Mouse (Mus musculus) forebrain, embryonic 16.5 days (tissue): ENCODE results near the gene Fgfr2. TPM values are rescaled to one million over a fixed set of nuclear protein-coding genes. Genes with fewer than 3 reads are reported as not detected.
A peak's percentile ranks its signal among the peaks of the same experiment; 100 is the strongest.

Experiments
- ATAC-seq: fragments of 200-750 bp; cut with Nextera tagmentation; 2 replicates; pipeline ENCODE4 v1.8.0; 2017; ENCODE audit warnings: mild to moderate bottlenecking, moderate library complexity
- H3K27ac ChIP-seq: fragments of 300-500 bp; sonication (generic); 2 replicates; pipeline ENCODE4 v1.5.1; 2014; ENCODE audit warnings: low read length, control low read depth
- H3K27me3 ChIP-seq: fragments of 300-500 bp; sonication (generic); replicated peaks from 2 replicates; pipeline ENCODE4 v1.6.1; 2014; ENCODE audit warnings: low read length; ENCODE audit not compliant: control insufficient read depth, insufficient read depth
- H3K36me3 ChIP-seq: fragments of 300-500 bp; sonication (generic); 2 replicates; pipeline ENCODE4 v1.6.1; 2014; ENCODE audit not compliant: control insufficient read depth, insufficient read depth
- H3K4me1 ChIP-seq: fragments of 300-500 bp; sonication (generic); replicated peaks from 2 replicates; pipeline ENCODE4 v1.6.1; 2014; ENCODE audit warnings: low read length; ENCODE audit not compliant: control insufficient read depth, insufficient read depth
- H3K4me2 ChIP-seq: fragments of 300-500 bp; sonication (generic); 2 replicates; pipeline ENCODE4 v1.6.1; 2014; ENCODE audit warnings: mild to moderate bottlenecking, low read length, control low read depth
- H3K4me3 ChIP-seq: fragments of 300-500 bp; sonication (generic); replicated peaks from 2 replicates; pipeline ENCODE4 v1.5.1; 2014; ENCODE audit warnings: mild to moderate bottlenecking, low read length, control low read depth
- H3K9ac ChIP-seq: fragments of 300-500 bp; sonication (generic); replicated peaks from 2 replicates; pipeline ENCODE4 v1.6.1; 2014; ENCODE audit warnings: low read depth, low read length, control low read depth
- H3K9me3 ChIP-seq: fragments of 300-500 bp; sonication (generic); 2 replicates; pipeline ENCODE4 v1.6.1; 2016; ENCODE audit warnings: low read length; ENCODE audit not compliant: control insufficient read depth
- WGBS: fragments of 180-500 bp; shearing (Covaris S2); extraction: QIAGEN DNeasy Blood & Tissue Kit; methylation state at CpG from one replicate; pipeline ENCODE4 v1.1.7; 2014; 5-methylcytosine and 5-hydroxymethylcytosine counted together
- polyA plus RNA-seq: library from polyadenylated mRNA; unstranded; fragments of >200 nt; fragmentation: Nextera tagmentation; extraction: Ambion mirVana; gene quantifications from 2 replicates; pipeline ENCODE4 v1.2.1, GENCODE M21; 2015

Fgfr2 gene
- polyA plus RNA-seq, 1 experiment from 2014 or later = 39.2 TPM

GRCm38 (mm10) chr7:130934654-130935053, 2188.5 kb downstream of the Fgfr2 start:
- Histone ChIP-seq H3K4me3 (no peak overlapping the region), H3K27me3 (peaks cover 52% of the 10 kb centered on the region), H3K4me1 (peaks cover 20% of the 10 kb centered on the region), H3K27ac (no peak overlapping the region), H3K9ac (no peak overlapping the region), H3K9me3 (peaks cover 2% of the 10 kb centered on the region; the same call in 1 of the 2 replicates), H3K4me2 (no peak overlapping the region), H3K36me3 (no peaks in the 10 kb centered on the region)
- ATAC-seq = no peak
- WGBS = 89% methylated on average over 4 of the region's 4 CpGs

GRCm38 (mm10) chr7:130932921-130933320, 2190.2 kb downstream of the Fgfr2 start:
- no peak overlapping the region for H3K9ac ChIP-seq
- no peaks in the 10 kb centered on the region for H3K36me3 ChIP-seq
- peaks cover 48% of the 10 kb centered on the region for H3K27me3 ChIP-seq
- no peak overlapping the region for H3K4me2 ChIP-seq
- 90% methylated on average over 9 of the region's 9 CpGs for WGBS
- ATAC-seq = no peak
- peaks cover 2% of the 10 kb centered on the region; the same call in 1 of the 2 replicates for H3K9me3 ChIP-seq
- peaks cover 20% of the 10 kb centered on the region for H3K4me1 ChIP-seq
- no peak overlapping the region for H3K27ac ChIP-seq
- H3K4me3 ChIP-seq = no peak overlapping the region

- no peak overlapping the region for H3K9ac ChIP-seq
- no peak overlapping the region for H3K4me3 ChIP-seq
- H3K27me3 ChIP-seq = peaks cover 24% of the 10 kb centered on the region
- peaks cover 4% of the 10 kb centered on the region for H3K4me1 ChIP-seq
- H3K27ac ChIP-seq = no peak overlapping the region
- no peak for ATAC-seq
- H3K4me2 ChIP-seq = no peak overlapping the region
- 75% methylated on average over 3 of the region's 3 CpGs for WGBS
- H3K36me3 ChIP-seq = no peaks in the 10 kb centered on the region
- H3K9me3 ChIP-seq = peaks cover 2% of the 10 kb centered on the region; the same call in 1 of the 2 replicates
Measured at GRCm38 (mm10) chr7:130930401-130930800, 2192.7 kb downstream of the Fgfr2 start.

GRCm38 (mm10) chr7:130922981-130923731, 2200.0 kb downstream of the Fgfr2 start:
- ATAC-seq = no peak

GRCm38 (mm10) chr7:130918260-130918659, 2204.9 kb downstream of the Fgfr2 start:
- no peak overlapping the region for H3K9ac ChIP-seq
- H3K4me2 ChIP-seq = no peak overlapping the region
- no peaks in the 10 kb centered on the region for H3K9me3 ChIP-seq
- H3K4me3 ChIP-seq = no peak overlapping the region
- ATAC-seq = no peak
- no peaks in the 10 kb centered on the region for H3K4me1 ChIP-seq
- WGBS = 30% methylated on average over 2 of the region's 2 CpGs
- H3K36me3 ChIP-seq = peaks cover 2% of the 10 kb centered on the region; the same call in 1 of the 2 replicates
- H3K27me3 ChIP-seq = no peaks in the 10 kb centered on the region
- H3K27ac ChIP-seq = no peak overlapping the region

More at GRCm38 (mm10) chr7:130922981-130923731, 2200.0 kb downstream of the Fgfr2 start:
- WGBS = 73% methylated on average over 13 of the region's 13 CpGs
- no peaks in the 10 kb centered on the region for H3K9me3 ChIP-seq
- no peak overlapping the region for H3K4me2 ChIP-seq
- no peaks in the 10 kb centered on the region for H3K4me1 ChIP-seq
- H3K27ac ChIP-seq = no peak overlapping the region
- H3K27me3 ChIP-seq = no peaks in the 10 kb centered on the region
- no peaks in the 10 kb centered on the region for H3K36me3 ChIP-seq
- H3K9ac ChIP-seq = no peak overlapping the region
- no peak overlapping the region for H3K4me3 ChIP-seq

GRCm38 (mm10) chr7:130914693-130915363, 2208.3 kb downstream of the Fgfr2 start:
- Histone ChIP-seq H3K9me3 (no peaks in the 10 kb centered on the region), H3K27ac (no peak overlapping the region), H3K4me1 (no peaks in the 10 kb centered on the region), H3K9ac (no peak overlapping the region), H3K27me3 (no peaks in the 10 kb centered on the region), H3K36me3 (peaks cover 4% of the 10 kb centered on the region; the same call in 1 of the 2 replicates), H3K4me2 (no peak overlapping the region), H3K4me3 (no peak overlapping the region)
- peak; percentile 50; the same call in 1 of the 2 replicates for ATAC-seq
- 42% methylated on average over 5 of the region's 5 CpGs for WGBS

- H3K27me3 ChIP-seq = no peaks in the 10 kb centered on the region
- ATAC-seq = no peak
- H3K4me2 ChIP-seq = no peak overlapping the region
- H3K9ac ChIP-seq = no peak overlapping the region
- H3K4me1 ChIP-seq = no peaks in the 10 kb centered on the region
- H3K4me3 ChIP-seq = no peak overlapping the region
- WGBS = 93% methylated on average over 14 of the region's 14 CpGs
- peaks cover 4% of the 10 kb centered on the region; the same call in 1 of the 2 replicates for H3K36me3 ChIP-seq
- no peaks in the 10 kb centered on the region for H3K9me3 ChIP-seq
- H3K27ac ChIP-seq = no peak overlapping the region
Measured at GRCm38 (mm10) chr7:130910841-130911240, 2212.3 kb downstream of the Fgfr2 start.

- H3K4me2 ChIP-seq = no peak overlapping the region
- H3K9ac ChIP-seq = no peak overlapping the region
Measured at GRCm38 (mm10) chr7:130904571-130905365, 2218.4 kb downstream of the Fgfr2 start.

More at GRCm38 (mm10) chr7:130904571-130905365, 2218.4 kb downstream of the Fgfr2 start:
- no peaks in the 10 kb centered on the region for H3K4me1 ChIP-seq
- no peak overlapping the region for H3K4me3 ChIP-seq
- ATAC-seq = no peak
- no peak overlapping the region for H3K27ac ChIP-seq
- no peaks in the 10 kb centered on the region for H3K36me3 ChIP-seq
- H3K27me3 ChIP-seq = no peaks in the 10 kb centered on the region
- H3K9me3 ChIP-seq = no peaks in the 10 kb centered on the region
- WGBS = 90% methylated on average over 13 of the region's 13 CpGs
